Mouse (Mus musculus): ENCODE measurements at regions not wholly inside any gene's neighbourhood (a gene's known extent, or its start where the extent isn't known, plus 50 kb on each side); places are given as distances from the start of the nearest gene placed in this dataset.
A peak's percentile ranks its signal among the peaks of the same experiment; 100 is the strongest.

GRCm38 (mm10) chr5:98108394-98108793 is 58.6 kb upstream of the Prdm8 start:
- no peak for DNase-seq (ENCODE audit: low read depth, low spot score)

GRCm38 (mm10) chr5:98106261-98106660 is 60.7 kb upstream of the Prdm8 start:
- DNase-seq (ENCODE audit: low read depth, low spot score), result peak; percentile 43

GRCm38 (mm10) chr5:98083409-98083808 is 52.6 kb upstream of the Antxr2 start:
- no peak for DNase-seq (ENCODE audit: low read depth, low spot score)

- DNase-seq (ENCODE audit: low read depth, low spot score), result peak; percentile 46
Observed at GRCm38 (mm10) chr5:98081204-98081603, 50.4 kb upstream of the Antxr2 start.

Measured in telencephalon, adult 2 months (tissue).